Comparison of ENCODE assay signal across 12 mouse cellular contexts in genomic region chr14:45492038-45492437, GRCm38 (mm10). TPM values are rescaled to one million over a fixed set of nuclear protein-coding genes. Genes with fewer than 3 reads are reported as not detected.
DNase-seq lines count a peak whose midpoint lies in the region; ATAC-seq and TF ChIP-seq lines count a peak whose summit lies in the region.
"Had no signal": no experiment of that assay in that cellular context is flagged by ENCODE, and none has a peak within 500 bp of the region (broad histone marks: within the 10 kb centered on the region; RNA-seq: fewer than 3 reads in every experiment).

No protein-coding gene starts in this region.

- H3K27ac ChIP-seq in kidney, postnatal 0 days = peak overlapping the region; percentile 42
- peak overlapping the region; percentile 55; the same call in 1 of the 2 replicates for H3K27ac ChIP-seq in stomach, embryonic 15.5 days
- H3K27ac ChIP-seq in midbrain, postnatal 0 days (ENCODE audit: low read depth, low read length) = no peak overlapping the region
- H3K27ac ChIP-seq: embryonic facial prominence, embryonic 12.5 days; liver, embryonic 14.5 days had no signal

- H3K9ac ChIP-seq in kidney, postnatal 0 days (ENCODE audit: low read depth, low read length) = no peak overlapping the region
- no peak overlapping the region for H3K9ac ChIP-seq in stomach, embryonic 15.5 days
- H3K9ac ChIP-seq in midbrain, postnatal 0 days (replicated peaks; ENCODE audit: low read length, poor library complexity, severe bottlenecking) = no peak overlapping the region
- H3K9ac ChIP-seq: embryonic facial prominence, embryonic 12.5 days; liver, embryonic 14.5 days had no signal

- WGBS in kidney, postnatal 0 days = 52% methylated on average over 4 of the region's 4 CpGs
- WGBS in stomach, embryonic 15.5 days = 46% methylated on average over 4 of the region's 4 CpGs
- WGBS in midbrain, postnatal 0 days = 86% methylated on average over 4 of the region's 4 CpGs

- no peak for TF ChIP-seq CTCF in kidney, postnatal 0 days (IDR thresholded peaks at IDR 0.05; ENCODE audit: low read depth)
- no peak for TF ChIP-seq CTCF in midbrain, postnatal 0 days (IDR thresholded peaks at IDR 0.05)

- ATAC-seq in kidney, postnatal 0 days (replicated peaks; ENCODE audit: low FRiP score, low read depth) = no peak
- ATAC-seq in stomach, embryonic 15.5 days (ENCODE audit: insufficient read depth, low FRiP score, low read depth) = no peak
- ATAC-seq in midbrain, postnatal 0 days (ENCODE audit: low FRiP score) = no peak
- ATAC-seq: hindbrain, embryonic 16.5 days had no signal

- H3K27me3 ChIP-seq in kidney, postnatal 0 days (ENCODE audit: insufficient read depth, low read length) = no peaks in the 10 kb centered on the region
- no peaks in the 10 kb centered on the region for H3K27me3 ChIP-seq in stomach, embryonic 15.5 days (replicated peaks)
- no peaks in the 10 kb centered on the region for H3K27me3 ChIP-seq in midbrain, postnatal 0 days (ENCODE audit: insufficient read depth, low read length)
- H3K27me3 ChIP-seq: embryonic facial prominence, embryonic 12.5 days had no signal

- no peak overlapping the region for H3K4me3 ChIP-seq in kidney, postnatal 0 days (replicated peaks; ENCODE audit: low read depth, low read length)
- no peak overlapping the region for H3K4me3 ChIP-seq in stomach, embryonic 15.5 days (replicated peaks)
- no peak overlapping the region for H3K4me3 ChIP-seq in midbrain, postnatal 0 days (ENCODE audit: low read depth, low read length)
- H3K4me3 ChIP-seq: embryonic facial prominence, embryonic 12.5 days had no signal

- intact Hi-C loops in heart, postnatal 10 days (cut with DNase I) = loop anchor here (5.0 kb wide), 1 partner anchor 35 kb away; no protein-coding TSS in a partner anchor

- H3K4me1 ChIP-seq in kidney, postnatal 0 days (replicated peaks; ENCODE audit: insufficient read depth, low read length) = no peaks in the 10 kb centered on the region
- no peaks in the 10 kb centered on the region for H3K4me1 ChIP-seq in stomach, embryonic 15.5 days
- H3K4me1 ChIP-seq in midbrain, postnatal 0 days (ENCODE audit: insufficient read depth, low read length) = no peaks in the 10 kb centered on the region
- H3K4me1 ChIP-seq: embryonic facial prominence, embryonic 12.5 days had no signal

- no peaks in the 10 kb centered on the region for H3K9me3 ChIP-seq in kidney, postnatal 0 days (replicated peaks; ENCODE audit: low read length)
- H3K9me3 ChIP-seq in stomach, embryonic 15.5 days = no peaks in the 10 kb centered on the region
- H3K9me3 ChIP-seq in midbrain, postnatal 0 days (ENCODE audit: low read length) = no peaks in the 10 kb centered on the region
- H3K9me3 ChIP-seq: embryonic facial prominence, embryonic 12.5 days had no signal

- H3K36me3 ChIP-seq in kidney, postnatal 0 days (ENCODE audit: insufficient read depth, low read length) = 0 out of 2 replicates have a peak, but pooled peaks cover 3% of the 10 kb centered on the region
- H3K36me3 ChIP-seq in stomach, embryonic 15.5 days = 0 out of 2 replicates have a peak, but pooled peaks cover 4% of the 10 kb centered on the region
- H3K36me3 ChIP-seq in midbrain, postnatal 0 days (ENCODE audit: insufficient read depth, low read length) = no peaks in the 10 kb centered on the region

- no peak overlapping the region for H3K4me2 ChIP-seq in kidney, postnatal 0 days (ENCODE audit: low read length)
- no peak overlapping the region for H3K4me2 ChIP-seq in stomach, embryonic 15.5 days
- H3K4me2 ChIP-seq in midbrain, postnatal 0 days (ENCODE audit: low read depth, low read length, poor library complexity, severe bottlenecking) = no peak overlapping the region
- H3K4me2 ChIP-seq: embryonic facial prominence, embryonic 12.5 days had no signal

- peak; percentile 65 for DNase-seq in adrenal gland, adult 2 months
- no peak for DNase-seq in adrenal gland, postnatal 4 days (ENCODE audit: low spot score in 2 of 2)
- DNase-seq in kidney, postnatal 0 days (ENCODE audit: low spot score) = peak; percentile 88
- DNase-seq in kidney, adult 18-20 months = no peak
- peak; percentile 49 to 59 for DNase-seq in heart, postnatal 10 days
- DNase-seq in spleen, postnatal 14 days (ENCODE audit: low spot score in 2 of 2) = no peak
- DNase-seq in midbrain, postnatal 0 days (ENCODE audit: low spot score) = no peak
- DNase-seq: spleen, adult 18-20 months had no signal

RNA-seq across cellular contexts. Expression of gene Fermt2, which starts 37.9 kb away (rescaled TPM):
- 100 to 1,000 TPM in 1 of 2 experiments, 10 to 100 TPM in 1; 77.1 to 114 TPM for total RNA-seq in adrenal gland, adult 2 months (2021)
- polyA plus RNA-seq in adrenal gland, adult 2 months (2012; rRNA removed) = 11.5 and 12.5 TPM in 2 replicates
- 100 to 1,000 TPM; 132 to 136 TPM for total RNA-seq in adrenal gland, postnatal 4 days (2021)
- 216 and 226 TPM in 2 replicates for polyA plus RNA-seq in kidney, postnatal 0 days (2015; fragmentation: Nextera tagmentation; extraction: Ambion mirVana)
- total RNA-seq in heart, postnatal 10 days (2021) = 100 to 1,000 TPM; 301 to 312 TPM
- 195 and 200 TPM in 2 replicates for polyA plus RNA-seq in stomach, embryonic 15.5 days (2015; fragmentation: Nextera tagmentation; extraction: Ambion mirVana)
- 26.4 and 29.0 TPM in 2 replicates for total RNA-seq in midbrain, postnatal 0 days (2014; rRNA removed)
- polyA plus RNA-seq in midbrain, postnatal 0 days (2015; fragmentation: Nextera tagmentation; extraction: Ambion mirVana) = 66.7 and 70.0 TPM in 2 replicates

Comparison
In these comparisons a context has a peak if more than half of its experiments do, and no peak if none do; other contexts are left out.
1. DNase-seq: peak in adrenal gland, adult 2 months (single experiment), kidney, postnatal 0 days (single experiment) and heart, postnatal 10 days (2 of 2); none in adrenal gland, postnatal 4 days (0 of 2), kidney, adult 18-20 months (single experiment), spleen, postnatal 14 days (0 of 2) and midbrain, postnatal 0 days (single experiment).